10 mouse cellular contexts compared by ENCODE assay signal in the genomic region with DNA sequence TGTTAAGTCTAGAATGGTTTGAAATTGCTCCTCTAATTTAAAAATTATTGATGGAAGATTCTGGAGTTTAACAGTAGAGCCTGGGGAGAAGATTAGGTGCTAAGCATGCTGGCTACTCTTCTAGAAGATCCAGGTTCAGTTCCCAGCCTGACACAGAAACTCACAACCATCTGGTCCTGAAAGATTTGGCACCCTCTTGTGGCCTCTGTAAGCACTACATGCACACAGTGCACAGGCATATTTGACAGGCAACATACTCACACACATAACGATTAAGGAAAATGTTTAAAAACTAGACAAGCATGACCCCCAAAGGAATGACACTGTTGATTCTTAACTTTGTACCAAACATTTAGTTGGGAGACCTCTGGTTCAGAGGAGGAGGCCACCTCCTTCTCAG. TPM values are rescaled to one million over a fixed set of nuclear protein-coding genes. Genes with fewer than 3 reads are reported as not detected.
DNase-seq lines count a peak whose midpoint lies in the region; ATAC-seq and TF ChIP-seq lines count a peak whose summit lies in the region.
"Had no signal": no experiment of that assay in that cellular context is flagged by ENCODE, and none has a peak within 500 bp of the region (broad histone marks: within the 10 kb centered on the region; RNA-seq: fewer than 3 reads in every experiment).

No protein-coding gene starts in this region.

- ATAC-seq in megakaryocyte progenitor cell, adult 5-6 weeks (replicated peaks; ENCODE audit: poor library complexity): peak; percentile 95

- no peaks in the 10 kb centered on the region; the same call in 1 of the 2 replicates for H3K4me1 ChIP-seq in bone marrow, adult 2 months (ENCODE audit: control insufficient read depth, insufficient read depth, low read length)
- H3K4me1 ChIP-seq: embryonic facial prominence, embryonic 12.5 days; limb, embryonic 12.5 days had no signal

- 67% methylated on average over 1 of the region's 1 CpGs for WGBS in bone marrow, adult 2 months

- peak; percentile 44; the same call in 1 of the 2 replicates for TF ChIP-seq CTCF in bone marrow, adult 2 months (IDR thresholded peaks at IDR 0.05; ENCODE audit: control insufficient read depth, insufficient read depth, low read length)

- H3K27ac ChIP-seq in bone marrow, adult 2 months (ENCODE audit: control insufficient read depth, insufficient read depth, low read depth, low read length, poor library complexity): no peak overlapping the region
- H3K27ac ChIP-seq: embryonic facial prominence, embryonic 12.5 days; limb, embryonic 12.5 days had no signal

- peak; percentile 62 for DNase-seq in gastrocnemius, adult 18-20 months (ENCODE audit: low spot score)
- no peak for DNase-seq in gastrocnemius, postnatal 25 days
- DNase-seq in right cerebral cortex, adult 2 months (ENCODE audit: low spot score in 2 of 2): peak; percentile 47 to 58
- no peak for DNase-seq in right cerebral cortex, postnatal 36 days (ENCODE audit: low spot score in 2 of 2)
- DNase-seq in kidney, adult 8-10 months: peak; percentile 32 to 70
- DNase-seq in thymus, postnatal 10 days (ENCODE audit: low spot score in 2 of 2): peak; percentile 28 to 68

- TF ChIP-seq POLR2A in bone marrow, adult 2 months (IDR thresholded peaks at IDR 0.05; ENCODE audit: borderline replicate concordance, control insufficient read depth, low read depth, low read length): no peak

- H3K4me3 ChIP-seq in bone marrow, adult 2 months (replicated peaks; ENCODE audit: control insufficient read depth, low read depth, low read length): no peak overlapping the region
- H3K4me3 ChIP-seq: embryonic facial prominence, embryonic 12.5 days; limb, embryonic 12.5 days had no signal

RNA-seq across cellular contexts. Expression of a gene that starts 27.5 kb away (rescaled TPM):
- total RNA-seq in gastrocnemius, adult 18-20 months (2021): 1 to 10 TPM; 6.4 to 7.4 TPM
- 1 to 10 TPM; 6.6 to 8.8 TPM for total RNA-seq in gastrocnemius, postnatal 25 days (2021)
- polyA plus RNA-seq in bone marrow, adult 2 months (2011; ENCODE audit: insufficient read depth, insufficient read length, low replicate concordance, missing spikeins): 3.3 and 9.9 TPM in 2 replicates
- total RNA-seq in megakaryocyte progenitor cell, adult 5-6 weeks (2015): 6.6 and 10.9 TPM in 2 replicates
- total RNA-seq in megakaryocyte progenitor cell, adult 5-6 weeks (2017): 10.0 and 11.1 TPM in 2 replicates

Comparison
In these comparisons a context has a peak if more than half of its experiments do, and no peak if none do; other contexts are left out.
1. DNase-seq: peak in gastrocnemius, adult 18-20 months (single experiment), right cerebral cortex, adult 2 months (2 of 2), kidney, adult 8-10 months (2 of 2) and thymus, postnatal 10 days (2 of 2); none in gastrocnemius, postnatal 25 days (single experiment) and right cerebral cortex, postnatal 36 days (0 of 2).